Mouse (Mus musculus) mature B cell (primary cell): ENCODE measurements around the gene Ch25h.

Experiments
- in situ Hi-C: fragments of 300-500 bp; cut with MboI; formaldehyde crosslinking; loops from 2 replicates; pipeline ENCODE4 v1.14.3; 2019

Gene Ch25h

GRCm38 (mm10) chr19:34474991-34475971 lies at the start of gene Ch25h:
Gene Ch25h, minus strand, starts transcription at chr19:34475164.
- in situ Hi-C loops, result no loop called here

DNA sequence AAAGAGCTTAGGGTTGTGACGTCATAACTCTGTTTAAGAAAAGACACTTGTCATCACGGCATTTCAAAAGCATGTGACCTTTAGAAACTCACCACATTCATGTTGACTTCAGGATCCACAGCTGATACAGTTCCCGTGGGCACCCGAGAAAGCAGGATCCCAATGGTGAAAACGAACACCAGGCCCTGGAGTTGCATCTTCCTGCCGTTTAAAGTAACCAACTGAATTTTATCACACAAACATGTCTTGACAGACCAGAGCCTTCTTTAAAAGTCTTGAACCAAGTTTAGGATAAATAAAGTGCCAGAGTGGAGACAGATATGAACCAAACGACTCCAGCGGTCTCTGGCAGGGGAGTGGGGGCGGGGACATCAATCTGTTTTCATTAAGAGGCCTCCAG lies 49.7 kb upstream of the Ch25h start:
- in situ Hi-C loops, result no loop called here

DNA sequence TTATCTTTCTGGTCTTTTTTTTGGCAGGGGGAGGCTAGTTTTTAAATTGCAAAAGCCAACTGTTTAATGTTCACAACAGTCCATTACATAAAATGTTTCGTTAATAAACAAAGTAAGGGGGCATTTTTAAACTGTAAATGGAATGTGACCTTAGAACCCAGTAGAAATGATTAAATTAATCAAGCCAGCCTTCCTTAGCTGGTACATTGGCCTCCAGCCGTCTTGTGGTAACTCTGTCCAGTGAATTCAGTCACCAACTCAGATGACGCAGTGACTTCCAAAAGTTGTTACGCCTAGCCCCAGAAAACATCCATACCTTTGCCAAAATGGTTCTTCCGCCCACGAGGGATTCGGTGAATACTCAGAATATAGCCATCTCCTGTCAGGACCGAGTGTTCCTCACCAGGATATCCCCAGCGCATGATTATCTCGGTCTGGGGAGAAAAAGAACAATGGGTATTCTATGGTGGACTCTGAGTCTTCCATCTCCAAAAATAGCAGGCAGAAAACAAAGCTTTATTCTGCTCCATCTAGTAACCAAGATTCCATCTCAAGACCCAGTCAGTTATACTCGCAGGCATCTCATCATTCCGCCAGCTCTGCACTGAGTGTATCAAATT lies 48.3 kb upstream of the Ch25h start:
- in situ Hi-C loops, result no loop called here

DNA sequence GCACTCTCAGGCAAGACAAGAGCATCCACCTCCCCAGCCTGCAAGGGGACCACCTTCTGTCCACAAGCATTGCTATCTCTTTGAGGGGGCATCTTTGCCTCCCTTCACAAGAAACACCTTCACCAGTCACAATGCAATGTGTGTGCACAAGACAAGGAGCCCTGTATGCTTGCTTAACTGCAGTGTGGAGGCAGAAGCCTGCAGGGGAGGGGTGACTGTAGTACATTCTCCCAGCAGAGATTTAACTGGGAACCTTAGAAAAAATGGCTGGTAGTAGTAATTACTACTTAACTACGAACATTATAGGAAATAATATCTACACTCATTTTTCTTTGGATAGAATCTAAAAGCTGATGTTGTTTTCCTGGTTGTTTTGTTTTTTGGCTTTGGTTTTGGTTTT lies 47.0 kb upstream of the Ch25h start:
- in situ Hi-C loops, result no loop called here

DNA sequence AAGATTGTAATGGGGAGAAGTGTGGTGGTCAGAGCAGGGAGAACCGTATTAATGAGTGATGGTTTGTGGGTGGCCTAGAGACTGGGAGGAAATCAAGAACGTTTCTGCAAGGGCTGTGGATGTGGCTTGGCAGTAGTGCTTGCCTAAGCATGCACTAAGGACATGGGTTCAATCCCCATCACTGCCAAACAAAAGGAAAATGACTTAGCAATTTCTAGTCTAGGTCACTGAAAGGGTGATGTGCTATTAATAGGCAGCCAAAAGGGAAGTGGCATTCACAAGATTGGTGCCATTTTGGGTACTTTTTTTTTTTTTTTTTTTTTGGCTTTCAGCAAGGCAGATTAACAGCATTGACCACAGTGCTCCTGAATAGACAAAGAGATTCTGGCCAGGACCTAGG lies 46.4 kb upstream of the Ch25h start:
- in situ Hi-C loops, result no loop called here

- in situ Hi-C loops, result no loop called here
Measured at GRCm38 (mm10) chr19:34520051-34520450, 45.1 kb upstream of the Ch25h start.

DNA sequence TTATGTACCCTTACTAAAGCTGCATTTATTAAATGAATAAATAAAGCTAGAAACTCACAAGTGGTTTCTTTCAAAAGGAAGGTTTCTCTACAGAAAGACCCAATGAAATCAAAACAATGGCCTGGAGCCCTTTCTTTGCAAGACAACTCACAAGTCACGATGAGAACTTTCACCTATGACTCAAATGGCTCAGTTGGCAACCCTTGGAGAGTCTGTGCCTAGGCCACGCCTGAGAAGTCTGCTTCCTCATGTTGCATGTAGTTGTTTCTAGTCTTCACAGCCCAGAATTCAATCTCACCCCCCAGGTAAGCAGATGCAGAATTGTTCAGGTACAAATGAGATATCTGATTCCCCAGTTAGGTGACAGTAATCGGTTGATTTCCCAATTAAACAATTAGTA lies 44.7 kb upstream of the Ch25h start:
- in situ Hi-C loops, result no loop called here

DNA sequence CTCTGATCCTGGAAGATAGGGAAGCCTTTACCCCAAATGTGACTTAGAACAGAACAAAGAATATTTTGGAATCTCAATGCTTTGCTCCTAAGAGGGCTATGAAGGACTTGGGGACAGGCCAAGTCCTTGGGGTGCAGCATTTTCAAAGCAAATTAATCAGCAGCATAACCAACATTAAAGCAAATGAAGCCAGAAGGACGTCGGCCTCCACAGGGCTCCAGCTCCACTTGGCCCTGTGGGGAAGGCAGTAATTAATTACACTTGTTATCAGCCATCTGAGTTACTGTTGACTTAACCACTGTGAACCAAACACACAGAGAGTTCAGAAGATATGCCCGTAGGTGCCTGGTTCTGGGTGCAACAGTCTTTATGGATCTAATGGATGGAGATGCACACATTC lies 43.8 kb upstream of the Ch25h start:
- in situ Hi-C loops, result no loop called here

DNA sequence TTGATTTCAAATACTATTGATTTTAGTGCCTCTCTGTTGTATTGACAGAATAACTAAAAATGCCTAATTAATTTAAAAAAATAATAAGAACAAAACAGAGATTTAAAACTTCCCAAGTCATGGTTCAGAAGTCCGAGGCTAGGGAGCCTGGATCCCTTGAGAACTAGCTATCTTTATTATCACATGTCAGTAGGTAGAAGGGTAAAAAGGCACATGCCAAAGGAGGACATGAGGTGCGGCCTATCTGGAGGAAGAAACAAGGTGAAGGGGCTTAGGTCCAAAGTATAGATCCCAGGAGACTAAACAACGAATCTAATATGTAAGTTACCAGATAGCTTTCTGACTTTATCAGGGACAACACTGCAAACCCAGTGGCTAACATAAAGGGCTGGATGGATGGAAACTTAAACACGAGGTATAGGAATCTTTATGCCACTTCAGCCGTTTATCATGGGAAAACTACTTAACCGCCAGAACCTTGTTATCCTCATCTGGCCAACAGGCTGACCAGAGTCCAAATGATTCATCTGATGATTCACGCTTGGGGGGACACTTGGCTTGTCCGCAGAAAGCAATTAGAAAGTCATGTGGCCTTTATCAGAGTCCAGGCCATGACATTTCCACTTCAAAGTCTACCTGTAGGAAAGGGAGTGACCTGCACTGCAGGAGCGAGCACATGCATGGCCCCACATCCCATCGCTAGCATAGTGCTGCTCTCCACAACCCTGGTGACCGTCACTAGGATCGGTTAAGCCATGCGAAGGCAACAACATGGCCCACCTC lies 43.0 kb upstream of the Ch25h start:
- in situ Hi-C loops, result no loop called here

DNA sequence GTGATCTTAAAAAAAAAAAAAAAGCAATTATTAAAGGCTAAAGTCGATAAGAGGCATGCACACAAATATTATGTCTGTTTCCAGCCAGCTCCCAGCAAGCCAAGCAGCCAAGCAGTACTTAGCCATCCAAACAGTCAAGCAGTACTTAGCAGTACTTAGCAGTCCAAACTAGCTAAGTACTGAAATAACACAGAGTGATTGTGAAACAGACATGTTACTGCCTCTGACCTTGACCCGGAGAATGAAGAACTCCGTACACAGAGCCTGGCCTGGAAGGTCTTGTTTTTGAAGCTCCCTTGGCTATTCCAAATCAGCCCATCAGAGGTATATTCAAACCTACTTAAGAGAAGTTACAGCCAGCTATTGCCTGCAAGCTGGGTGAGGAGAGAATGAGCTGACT lies 42.2 kb upstream of the Ch25h start:
- in situ Hi-C loops, result no loop called here

DNA sequence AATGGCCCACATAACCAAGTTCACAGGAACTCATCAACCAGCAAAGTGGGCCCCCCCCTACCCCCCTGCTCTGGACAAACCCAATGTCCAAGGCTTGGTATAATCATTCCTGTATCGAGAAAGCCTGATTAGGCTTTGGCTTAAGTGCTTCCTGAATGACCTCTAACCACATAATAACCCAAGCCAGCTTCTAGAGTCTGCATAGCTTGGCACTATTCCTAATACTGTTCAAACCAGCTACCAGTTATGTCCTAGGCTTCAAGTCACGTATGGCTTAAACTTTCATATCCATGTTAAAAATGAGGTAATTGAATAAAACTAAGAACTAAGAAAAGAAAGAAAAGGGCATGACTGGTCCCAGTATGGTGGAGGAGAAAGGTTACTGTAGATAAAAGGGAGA lies 41.4 kb upstream of the Ch25h start:
- in situ Hi-C loops, result no loop called here

GRCm38 (mm10) chr19:34515681-34516080 lies 40.7 kb upstream of the Ch25h start:
- in situ Hi-C loops, result no loop called here

- in situ Hi-C loops, result no loop called here
Measured at GRCm38 (mm10) chr19:34511528-34511927, 36.6 kb upstream of the Ch25h start.

DNA sequence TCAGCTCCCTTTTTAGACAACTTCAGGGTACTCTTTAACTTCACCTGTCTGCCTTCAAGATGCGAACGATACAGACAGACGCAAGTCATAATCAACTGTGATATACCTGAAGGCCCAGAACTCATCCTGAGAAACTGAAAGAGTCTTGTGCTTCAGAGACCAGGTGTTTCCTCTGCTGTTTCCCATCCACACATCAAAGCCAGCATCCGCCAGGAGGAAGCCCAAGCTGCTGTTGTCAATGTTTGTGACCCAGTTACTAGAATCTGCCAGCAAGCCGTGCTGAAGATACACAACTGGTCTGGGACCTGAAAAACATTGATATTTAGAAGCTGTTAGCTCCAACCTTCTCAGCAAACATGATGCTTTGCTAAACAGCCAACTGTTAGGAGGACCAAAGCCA lies 35.8 kb upstream of the Ch25h start:
- in situ Hi-C loops, result no loop called here

DNA sequence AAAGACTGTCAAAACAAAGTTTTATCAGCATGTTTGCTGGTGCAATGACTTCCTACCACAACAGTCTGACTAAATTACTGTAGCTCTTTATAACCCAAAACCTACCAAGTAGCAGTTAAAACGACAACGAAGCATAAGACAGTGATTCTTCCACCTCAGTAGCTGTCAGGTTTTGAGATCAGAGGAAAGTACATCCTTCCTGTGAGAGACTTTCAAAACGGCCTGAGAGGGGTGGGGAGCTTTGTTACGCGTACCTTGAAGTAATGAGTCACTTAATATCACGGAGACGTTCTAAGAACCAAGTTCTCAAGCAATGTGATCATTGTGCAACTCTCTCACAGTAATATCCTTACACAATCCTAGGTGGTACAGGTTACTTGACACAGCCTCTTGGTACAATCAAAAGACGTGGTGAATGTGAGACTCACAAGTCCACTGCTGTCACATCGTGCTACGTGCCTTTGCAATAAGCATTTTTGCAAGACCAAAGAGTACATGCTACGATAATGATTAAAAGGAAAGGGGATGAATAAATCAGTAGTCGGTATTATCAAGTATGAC lies 30.3 kb upstream of the Ch25h start:
- in situ Hi-C loops, result no loop called here

GRCm38 (mm10) chr19:34500763-34501162 lies 25.8 kb upstream of the Ch25h start:
- in situ Hi-C loops, result no loop called here

- in situ Hi-C loops, result no loop called here
Measured at GRCm38 (mm10) chr19:34496353-34496752, 21.4 kb upstream of the Ch25h start.

GRCm38 (mm10) chr19:34493859-34494258 lies 18.9 kb upstream of the Ch25h start:
- in situ Hi-C loops, result no loop called here

DNA sequence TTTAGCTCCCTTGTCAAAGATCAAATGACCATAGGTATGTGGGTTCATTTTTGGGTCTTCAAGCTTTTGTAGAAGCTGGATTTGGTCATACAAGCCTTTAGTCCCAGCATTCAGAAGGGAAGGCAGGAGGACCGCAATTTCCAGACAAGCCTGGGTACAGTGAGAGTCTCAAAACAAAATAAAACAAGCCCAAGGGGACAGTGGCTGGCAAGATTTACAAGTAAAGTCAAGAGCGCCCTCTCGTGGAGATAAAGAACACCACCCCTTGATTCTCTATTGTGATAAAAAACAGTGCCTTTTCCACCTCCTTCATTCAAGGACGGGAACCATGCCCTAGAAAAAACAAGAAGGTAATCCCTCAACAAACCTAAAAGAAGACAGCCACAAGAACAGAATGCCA lies 8.6 kb upstream of the Ch25h start:
- in situ Hi-C loops, result no loop called here

DNA sequence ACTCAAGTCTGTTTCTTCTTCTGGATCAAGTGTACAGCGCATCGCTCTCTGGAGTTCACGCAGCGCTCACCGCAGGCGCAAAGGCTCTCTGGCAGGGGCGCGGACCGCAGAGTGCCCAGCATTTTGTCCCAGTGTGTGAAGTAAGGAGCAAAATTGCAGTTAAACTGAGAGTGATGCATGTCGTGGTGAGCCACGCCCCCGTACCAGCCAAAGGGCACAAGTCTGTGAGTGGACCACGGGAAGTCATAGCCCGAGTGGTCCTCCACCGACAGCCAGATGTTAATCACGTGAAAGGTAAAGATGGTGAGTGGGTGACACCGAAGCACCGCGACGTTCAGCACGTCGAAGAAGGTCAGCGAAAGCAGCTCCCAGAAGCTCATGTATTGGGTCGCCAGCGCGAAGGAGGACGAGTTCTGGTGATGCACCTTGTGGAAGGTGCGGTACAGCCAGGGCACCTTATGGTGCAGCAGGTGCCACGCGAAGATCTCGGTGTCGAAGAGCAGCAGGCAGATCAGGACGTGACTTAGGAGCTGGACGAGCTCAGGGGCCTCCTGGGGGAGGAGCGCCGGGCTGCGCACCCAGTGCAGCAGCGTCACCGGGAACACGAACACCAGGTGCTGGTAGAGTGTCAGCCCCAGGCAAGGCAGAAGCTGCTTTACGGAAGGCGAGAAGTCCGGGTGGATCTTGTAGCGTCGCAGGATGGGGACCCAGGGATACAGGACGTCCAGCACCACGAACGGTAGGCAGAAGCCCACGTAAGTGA lies 555 bp downstream of the Ch25h start:
- in situ Hi-C loops, result no loop called here

DNA sequence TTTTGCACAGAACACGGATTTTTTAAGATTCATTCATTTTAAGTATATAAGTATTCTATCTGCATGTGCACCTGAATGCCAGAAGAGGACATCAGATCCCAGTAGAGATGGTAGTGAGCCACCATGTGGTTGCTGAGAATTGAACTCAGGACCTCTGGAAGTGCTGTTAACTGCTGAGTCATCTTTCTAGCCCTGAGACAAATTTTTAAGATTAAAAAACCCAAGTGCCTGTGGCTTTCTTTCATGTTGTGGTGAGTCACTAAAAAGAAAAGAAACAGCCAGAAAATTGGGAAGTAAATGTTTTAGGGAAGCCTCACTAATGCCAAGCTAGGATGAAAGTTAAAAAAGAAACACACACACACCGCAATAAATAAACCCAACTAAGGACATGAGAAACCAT lies 3.3 kb downstream of the Ch25h start:
- in situ Hi-C loops, result no loop called here
